Mouse (Mus musculus) cerebellum, adult 2 months (tissue): ENCODE results near the gene Chka.

Experiments used
- CTCF ChIP-seq: fragments of 200-500 bp; IDR thresholded peaks from 2 replicates; pipeline ENCODE4 v1.5.1; 2011; ENCODE audit warnings: low read depth, mild to moderate bottlenecking, control low read depth, low read length, moderate library complexity, borderline replicate concordance; ENCODE audit not compliant: insufficient read depth
- POLR2A ChIP-seq: fragments of 200-500 bp; IDR thresholded peaks from 2 replicates; pipeline ENCODE4 v1.6.1; 2011; ENCODE audit warnings: low read length, control low read depth, borderline replicate concordance; ENCODE audit not compliant: insufficient read depth

DNA sequence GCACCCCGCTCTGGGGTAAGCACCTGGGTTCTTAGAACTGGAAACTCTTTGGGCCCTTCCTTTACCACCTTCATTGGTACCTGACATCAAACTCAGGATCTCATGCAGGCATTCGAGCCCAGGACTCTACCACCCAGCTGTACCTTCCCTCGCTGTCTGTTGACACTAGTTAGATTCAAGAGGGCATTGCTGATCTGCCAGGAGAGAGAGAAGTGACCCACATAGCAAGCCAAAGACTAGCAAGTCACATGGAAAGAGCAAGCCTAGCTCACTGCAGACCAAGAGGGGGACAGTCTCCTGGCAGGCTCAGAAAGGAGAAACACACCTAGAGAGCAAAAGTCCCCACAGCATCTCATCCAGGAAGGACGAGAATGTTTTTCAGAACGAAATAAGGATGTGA lies 10.9 kb upstream of the Chka start:
- TF ChIP-seq CTCF (no peak), POLR2A (no peak)
